Mouse (Mus musculus) liver, adult 2 months (tissue): ENCODE measurements at regions not wholly inside any gene's neighbourhood (a gene's known extent, or its start where the extent isn't known, plus 50 kb on each side); places are given as distances from the start of the nearest gene placed in this dataset.

Experiments used
- CTCF ChIP-seq: fragments of 200-500 bp; IDR thresholded peaks from 2 replicates; pipeline ENCODE4 v1.5.1; 2011; ENCODE audit warnings: low read depth, low read length, control low read depth
- POLR2A ChIP-seq: fragments of 200-500 bp; IDR thresholded peaks from 2 replicates; pipeline ENCODE4 v1.6.1; 2011; ENCODE audit warnings: low read length, control low read depth; ENCODE audit not compliant: insufficient read depth; ENCODE audit errors: extremely low read depth

DNA sequence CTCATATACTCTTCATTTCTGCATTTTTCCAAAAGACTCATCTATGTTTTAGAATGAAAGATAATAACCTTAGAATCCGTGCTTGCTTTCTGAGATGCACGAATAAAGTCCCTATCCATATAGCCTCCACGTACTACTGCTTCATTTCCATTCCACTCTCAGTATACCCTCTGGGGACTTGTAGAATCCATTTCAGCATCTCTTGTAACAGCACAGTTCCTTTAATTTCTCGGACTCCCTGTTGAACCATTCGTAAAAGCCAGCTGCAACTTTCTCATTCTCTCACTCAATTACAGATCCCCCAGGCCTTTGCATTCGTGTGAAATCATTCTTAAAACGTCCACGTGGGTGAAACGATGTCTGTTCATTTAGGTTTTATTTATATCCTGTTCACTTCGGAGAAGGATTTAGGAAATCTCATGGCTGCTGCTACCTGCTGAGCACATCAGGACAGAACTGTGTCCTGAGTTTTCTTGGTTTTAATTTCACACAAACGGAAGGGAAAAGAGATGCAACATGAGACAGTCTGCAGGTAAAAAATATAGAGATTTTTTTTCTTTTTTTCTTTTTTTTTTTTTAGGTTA lies 631.4 kb downstream of the Bckdhb start:
- TF ChIP-seq CTCF (no peak), POLR2A (no peak)
